In genomic region chr9:67026061-67026460, GRCm38 (mm10) we compare ENCODE assay signal across 15 mouse cellular contexts. TPM values are rescaled to one million over a fixed set of nuclear protein-coding genes. Genes with fewer than 3 reads are reported as not detected.
DNase-seq lines count a peak whose midpoint lies in the region; ATAC-seq and TF ChIP-seq lines count a peak whose summit lies in the region.
"Had no signal": no experiment of that assay in that cellular context is flagged by ENCODE, and none has a peak within 500 bp of the region (broad histone marks: within the 10 kb centered on the region; RNA-seq: fewer than 3 reads in every experiment).

No protein-coding gene starts in this region.

- peak; percentile 51 for DNase-seq in gastrocnemius, adult 18-20 months (ENCODE audit: low spot score)
- DNase-seq in gastrocnemius, postnatal 25 days, result no peak
- no peak for DNase-seq in lung, postnatal 0 days (ENCODE audit: low spot score)
- DNase-seq in lung, postnatal 36 days, result no peak
- DNase-seq in cerebellum, postnatal 10 days, result no peak
- no peak for DNase-seq in kidney, adult 18-20 months
- DNase-seq: cerebellum, postnatal 25 days; lung, postnatal 4 days had no signal

- H3K9me3 ChIP-seq in lung, postnatal 0 days (ENCODE audit: low read length), result no peaks in the 10 kb centered on the region
- no peaks in the 10 kb centered on the region for H3K9me3 ChIP-seq in liver, embryonic 12.5 days (replicated peaks)
- H3K9me3 ChIP-seq: forebrain, embryonic 12.5 days; kidney, embryonic 15.5 days; midbrain, embryonic 13.5 days had no signal

- no peak for ATAC-seq in lung, postnatal 0 days
- no peak for ATAC-seq in liver, embryonic 12.5 days
- ATAC-seq: midbrain, embryonic 13.5 days had no signal

- 93% methylated on average over 7 of the region's 7 CpGs for WGBS in lung, postnatal 0 days
- 87% methylated on average over 7 of the region's 7 CpGs for WGBS in liver, embryonic 12.5 days (ENCODE audit: insufficient replicate concordance)
- 88% methylated on average over 7 of the region's 7 CpGs for WGBS in small intestine, adult 2 months

- H3K27me3 ChIP-seq in lung, postnatal 0 days (replicated peaks; ENCODE audit: insufficient read depth, low read length), result no peaks in the 10 kb centered on the region
- H3K27me3 ChIP-seq in liver, embryonic 12.5 days (replicated peaks), result no peaks in the 10 kb centered on the region
- no peaks in the 10 kb centered on the region for H3K27me3 ChIP-seq in small intestine, adult 2 months (ENCODE audit: control insufficient read depth, insufficient read depth, low read length)
- H3K27me3 ChIP-seq: forebrain, embryonic 12.5 days; kidney, embryonic 15.5 days; midbrain, embryonic 13.5 days; Patski had no signal

- no peak overlapping the region for H3K4me2 ChIP-seq in lung, postnatal 0 days (replicated peaks; ENCODE audit: low read depth, low read length)
- H3K4me2 ChIP-seq in liver, embryonic 12.5 days, result peak overlapping the region; percentile 69
- H3K4me2 ChIP-seq: forebrain, embryonic 12.5 days; kidney, embryonic 15.5 days; midbrain, embryonic 13.5 days had no signal

- no peak for TF ChIP-seq POLR2A in small intestine, adult 2 months (IDR thresholded peaks at IDR 0.05; ENCODE audit: low read depth, low read length)

- no peak overlapping the region for H3K9ac ChIP-seq in lung, postnatal 0 days (replicated peaks; ENCODE audit: low read depth)
- H3K9ac ChIP-seq in liver, embryonic 12.5 days, result peak overlapping the region; percentile 66
- H3K9ac ChIP-seq: forebrain, embryonic 12.5 days; kidney, embryonic 15.5 days; midbrain, embryonic 13.5 days had no signal

- H3K4me1 ChIP-seq in lung, postnatal 0 days (ENCODE audit: insufficient read depth, low read depth, low read length), result peaks cover 6% of the 10 kb centered on the region; the same call in 1 of the 2 replicates
- peaks cover 53% of the 10 kb centered on the region for H3K4me1 ChIP-seq in liver, embryonic 12.5 days
- H3K4me1 ChIP-seq in small intestine, adult 2 months (ENCODE audit: control insufficient read depth, insufficient read depth, insufficient read length, low read length), result peaks cover 16% of the 10 kb centered on the region; the same call in 1 of the 2 replicates
- H3K4me1 ChIP-seq: forebrain, embryonic 12.5 days; kidney, embryonic 15.5 days; midbrain, embryonic 13.5 days had no signal

- no peak for TF ChIP-seq EP300 in lung, postnatal 0 days (IDR thresholded peaks at IDR 0.05)

- H3K27ac ChIP-seq in lung, postnatal 0 days (ENCODE audit: low read length), result peak overlapping the region; percentile 21; the same call in 1 of the 2 replicates
- peak overlapping the region; percentile 95 for H3K27ac ChIP-seq in liver, embryonic 12.5 days
- peak overlapping the region; percentile 86 for H3K27ac ChIP-seq in small intestine, adult 2 months (ENCODE audit: insufficient read depth, low read depth, low read length)
- H3K27ac ChIP-seq: forebrain, embryonic 12.5 days; kidney, embryonic 15.5 days; layer of hippocampus, adult 2 months; midbrain, embryonic 13.5 days had no signal

- no peak overlapping the region for H3K4me3 ChIP-seq in lung, postnatal 0 days (ENCODE audit: low read depth, low read length)
- no peak overlapping the region for H3K4me3 ChIP-seq in liver, embryonic 12.5 days
- H3K4me3 ChIP-seq in small intestine, adult 2 months (ENCODE audit: low read depth, low read length), result no peak overlapping the region
- H3K4me3 ChIP-seq: forebrain, embryonic 12.5 days; kidney, embryonic 15.5 days; layer of hippocampus, adult 2 months; midbrain, embryonic 13.5 days had no signal

- TF ChIP-seq CTCF in lung, postnatal 0 days (IDR thresholded peaks at IDR 0.05), result no peak
- no peak for TF ChIP-seq CTCF in small intestine, adult 2 months (IDR thresholded peaks at IDR 0.05; ENCODE audit: extremely low read depth, insufficient read length, insufficient replicate concordance, low read depth, low read length)

- H3K36me3 ChIP-seq in lung, postnatal 0 days (ENCODE audit: insufficient read depth, low read length), result peaks cover 8% of the 10 kb centered on the region; the same call in 1 of the 2 replicates
- peaks cover 98% of the 10 kb centered on the region for H3K36me3 ChIP-seq in liver, embryonic 12.5 days
- peaks cover 79% of the 10 kb centered on the region for H3K36me3 ChIP-seq in small intestine, adult 2 months (ENCODE audit: control insufficient read depth, insufficient read depth, low read length)

RNA-seq across cellular contexts. Expression of gene Tpm1, which starts 23.1 kb away (rescaled TPM):
- over 10,000 TPM; 24,162 to 25,960 TPM for total RNA-seq in gastrocnemius, adult 18-20 months (2021)
- total RNA-seq in gastrocnemius, postnatal 25 days (2021), result over 10,000 TPM; 20,359 to 26,033 TPM
- 695 and 781 TPM in 2 replicates for polyA plus RNA-seq in lung, postnatal 0 days (2015; fragmentation: Nextera tagmentation; extraction: Ambion mirVana)
- 214 and 225 TPM in 2 replicates for polyA plus RNA-seq in liver, embryonic 12.5 days (2016; fragmentation: Nextera tagmentation; extraction: Ambion mirVana)
- 146 and 242 TPM in 2 replicates for polyA plus RNA-seq in small intestine, adult 2 months (2012; rRNA removed)

RNA-seq across cellular contexts. Expression of gene Lactb, which starts 50.8 kb away (rescaled TPM):
- total RNA-seq in gastrocnemius, adult 18-20 months (2021), result 10 to 100 TPM; 22.5 to 22.6 TPM
- 10 to 100 TPM; 17.8 to 19.5 TPM for total RNA-seq in gastrocnemius, postnatal 25 days (2021)
- polyA plus RNA-seq in lung, postnatal 0 days (2015; fragmentation: Nextera tagmentation; extraction: Ambion mirVana), result 13.8 and 15.4 TPM in 2 replicates
- polyA plus RNA-seq in liver, embryonic 12.5 days (2016; fragmentation: Nextera tagmentation; extraction: Ambion mirVana), result 8.9 and 9.4 TPM in 2 replicates
- polyA plus RNA-seq in small intestine, adult 2 months (2012; rRNA removed), result 16.3 and 26.8 TPM in 2 replicates

Comparison
In these comparisons a context has a peak if more than half of its experiments do, and no peak if none do; other contexts are left out.
1. H3K27ac ChIP-seq: peak in every context shown above with its lines; median percentile 95 in liver, embryonic 12.5 days; 86 in small intestine, adult 2 months; 21 in lung, postnatal 0 days.